Mouse (Mus musculus): Measurements from ENCODE around the gene Csrnp1. TPM values are rescaled to one million over a fixed set of nuclear protein-coding genes. Genes with fewer than 3 reads are reported as not detected.

Csrnp1 gene
- polyA plus RNA-seq, 1 experiment from 2014 or later, result 8.2 TPM

DNA sequence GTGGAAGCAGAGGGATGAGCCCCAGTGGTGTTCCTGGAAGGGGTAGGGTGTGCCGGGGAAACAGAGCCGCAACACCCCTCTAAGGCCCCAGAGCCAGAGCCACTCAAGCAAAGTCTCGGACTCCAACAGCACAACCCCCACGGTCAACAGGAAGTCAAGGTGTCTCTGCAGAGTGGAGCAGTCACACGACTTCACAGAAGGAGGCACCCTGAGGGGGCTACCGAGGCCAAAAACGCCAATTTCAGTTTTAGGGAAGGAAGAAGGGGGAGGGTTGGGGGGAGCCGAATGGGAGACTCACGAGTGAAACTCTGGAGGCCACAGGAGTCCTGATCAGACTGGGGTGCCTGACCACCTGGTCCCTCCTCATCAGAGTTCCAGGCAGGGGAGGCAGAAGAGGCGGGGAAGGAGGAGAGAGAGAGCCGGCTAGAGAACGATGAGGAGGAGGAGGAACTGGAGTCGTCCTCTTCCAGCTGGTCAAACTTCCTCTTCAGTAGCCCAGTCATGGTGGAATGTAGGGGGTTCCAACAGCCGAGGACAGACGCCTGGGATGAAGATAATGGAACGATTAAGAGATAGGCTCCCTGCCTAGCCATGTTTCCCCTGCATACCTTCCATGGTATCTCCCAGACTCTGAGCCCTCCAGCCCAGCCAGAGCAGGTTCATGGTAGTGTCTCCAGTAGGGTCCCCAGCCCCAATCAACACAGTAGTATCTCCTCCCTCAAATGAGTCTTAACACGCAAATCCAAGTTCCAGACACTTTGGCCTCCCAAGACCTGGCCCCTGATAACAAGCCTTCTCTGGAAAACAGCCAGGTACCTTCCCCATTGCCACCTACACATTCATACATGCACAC, 7.5 kb downstream of the Csrnp1 start:
- no peaks in the 10 kb centered on the region for H3K9me3 ChIP-seq (replicated peaks)
- peaks cover 34% of the 10 kb centered on the region for H3K36me3 ChIP-seq
- no peak overlapping the region for H3K4me3 ChIP-seq
- WGBS, result 19% methylated on average over 17 of the region's 17 CpGs
- H3K4me2 ChIP-seq, result peak overlapping the region; percentile 41
- H3K9ac ChIP-seq, result peak overlapping the region; percentile 1; the same call in 1 of the 2 replicates
- H3K27ac ChIP-seq (ENCODE audit: poor library complexity, severe bottlenecking), result peak overlapping the region; percentile 79
- peaks cover 56% of the 10 kb centered on the region for H3K4me1 ChIP-seq (replicated peaks)
- ATAC-seq (ENCODE audit: insufficient number of reproducible peaks, low FRiP score), result no peak
- H3K27me3 ChIP-seq (replicated peaks), result no peaks in the 10 kb centered on the region

GRCm38 (mm10) chr9:119975286-119975685, 9.2 kb downstream of the Csrnp1 start:
- H3K36me3 ChIP-seq, result peaks cover 44% of the 10 kb centered on the region
- no peaks in the 10 kb centered on the region for H3K27me3 ChIP-seq (replicated peaks)
- H3K9ac ChIP-seq, result no peak overlapping the region
- no peaks in the 10 kb centered on the region for H3K9me3 ChIP-seq (replicated peaks)
- H3K4me2 ChIP-seq, result no peak overlapping the region
- no peak overlapping the region for H3K27ac ChIP-seq (ENCODE audit: poor library complexity, severe bottlenecking)
- H3K4me3 ChIP-seq, result no peak overlapping the region
- WGBS, result 90% methylated on average over 4 of the region's 4 CpGs
- ATAC-seq (ENCODE audit: insufficient number of reproducible peaks, low FRiP score), result no peak
- peaks cover 53% of the 10 kb centered on the region for H3K4me1 ChIP-seq (replicated peaks)

- Histone ChIP-seq H3K9ac (no peak overlapping the region), H3K4me3 (no peak overlapping the region), H3K27me3 (replicated peaks) (no peaks in the 10 kb centered on the region), H3K27ac (ENCODE audit: poor library complexity, severe bottlenecking) (no peak overlapping the region), H3K4me1 (replicated peaks) (peaks cover 53% of the 10 kb centered on the region), H3K36me3 (peaks cover 44% of the 10 kb centered on the region), H3K4me2 (no peak overlapping the region), H3K9me3 (replicated peaks) (no peaks in the 10 kb centered on the region)
- 76% methylated on average over 5 of the region's 5 CpGs for WGBS
- ATAC-seq (ENCODE audit: insufficient number of reproducible peaks, low FRiP score), result no peak
These were observed 9.8 kb downstream of the Csrnp1 start for GRCm38 (mm10) chr9:119974609-119975008.

DNA sequence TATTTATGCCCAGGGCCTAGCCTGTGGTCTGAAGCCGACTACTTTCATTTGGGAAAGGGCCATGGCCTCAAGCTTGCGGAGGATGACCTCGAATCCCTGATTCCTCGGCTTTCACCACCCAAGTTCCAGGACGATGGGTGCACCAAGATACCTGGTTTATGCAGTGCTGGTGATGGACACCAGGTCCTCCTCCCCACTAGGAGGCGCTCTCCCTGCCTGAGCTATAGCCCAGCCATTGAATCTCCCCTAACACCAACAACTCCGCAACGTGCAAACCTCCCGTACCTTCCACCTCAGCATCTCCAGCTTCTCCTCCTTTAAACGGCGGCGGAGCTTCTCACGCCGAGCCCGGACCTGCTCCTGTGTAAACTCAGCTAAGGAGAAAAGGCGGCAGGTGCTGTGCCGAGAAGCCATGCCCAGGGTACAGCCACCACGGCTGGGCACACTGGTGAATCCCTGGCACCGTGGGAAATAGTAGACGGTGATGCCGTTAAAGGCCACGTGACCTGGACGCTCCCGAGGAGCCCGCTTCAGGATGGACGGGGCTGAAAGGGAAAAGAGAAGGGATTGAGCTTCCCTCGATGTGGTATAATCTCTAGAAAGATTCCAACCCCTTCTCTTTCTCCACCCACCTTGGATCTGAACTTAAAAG, 10.5 kb downstream of the Csrnp1 start:
- no peak overlapping the region for H3K27ac ChIP-seq (ENCODE audit: poor library complexity, severe bottlenecking)
- no peak overlapping the region for H3K4me2 ChIP-seq
- WGBS, result 89% methylated on average over 27 of the region's 27 CpGs
- H3K36me3 ChIP-seq, result peaks cover 44% of the 10 kb centered on the region
- H3K9ac ChIP-seq, result no peak overlapping the region
- H3K27me3 ChIP-seq (replicated peaks), result no peaks in the 10 kb centered on the region
- ATAC-seq (ENCODE audit: insufficient number of reproducible peaks, low FRiP score), result no peak
- no peak overlapping the region for H3K4me3 ChIP-seq
- peaks cover 52% of the 10 kb centered on the region for H3K4me1 ChIP-seq (replicated peaks)
- no peaks in the 10 kb centered on the region for H3K9me3 ChIP-seq (replicated peaks)

DNA sequence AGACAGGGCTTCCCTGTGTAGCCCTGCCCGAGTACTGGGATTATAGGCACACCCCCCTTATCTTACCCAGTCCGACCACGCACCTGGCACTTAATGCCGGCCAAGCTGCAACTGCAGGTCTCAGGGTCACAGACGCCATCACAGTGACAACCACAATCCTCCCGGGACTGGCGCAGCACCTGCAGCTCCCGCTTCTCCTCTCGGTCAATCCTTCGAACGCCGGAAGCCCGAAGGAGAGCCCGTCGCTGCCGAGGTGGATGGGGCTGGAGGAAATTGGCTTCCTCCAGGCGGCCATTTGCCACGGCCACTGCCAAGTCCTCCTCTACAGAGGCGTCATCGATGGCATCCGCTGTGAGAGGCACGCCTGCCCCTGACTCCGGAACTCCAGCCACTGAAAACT, 11.2 kb downstream of the Csrnp1 start:
- Histone ChIP-seq H3K9me3 (replicated peaks) (no peaks in the 10 kb centered on the region), H3K27ac (ENCODE audit: poor library complexity, severe bottlenecking) (no peak overlapping the region), H3K4me3 (no peak overlapping the region), H3K4me2 (no peak overlapping the region), H3K9ac (no peak overlapping the region), H3K36me3 (peaks cover 44% of the 10 kb centered on the region), H3K4me1 (replicated peaks) (peaks cover 46% of the 10 kb centered on the region), H3K27me3 (replicated peaks) (no peaks in the 10 kb centered on the region)
- ATAC-seq (ENCODE audit: insufficient number of reproducible peaks, low FRiP score), result no peak
- 92% methylated on average over 23 of the region's 23 CpGs for WGBS

DNA sequence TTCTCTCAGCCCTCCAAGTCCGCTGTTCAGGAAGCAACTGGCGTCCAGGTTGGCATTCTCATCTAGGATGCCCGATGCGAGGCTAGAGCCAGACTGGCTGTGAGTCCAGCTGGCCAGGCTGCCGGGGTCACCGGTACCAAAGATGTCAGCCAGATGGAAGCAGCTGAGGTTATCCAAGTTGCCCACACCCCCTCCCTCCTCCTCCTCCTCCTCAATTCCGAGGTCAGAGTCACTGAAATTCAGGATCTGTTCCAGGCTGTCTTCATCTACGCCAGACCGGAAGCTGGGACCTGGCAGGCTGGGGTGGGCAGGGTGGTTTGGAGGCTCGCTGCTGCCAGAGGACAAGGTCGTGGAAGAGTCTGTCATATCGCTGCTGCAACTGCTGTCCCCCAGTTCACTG, 11.9 kb downstream of the Csrnp1 start:
- Histone ChIP-seq H3K9ac (no peak overlapping the region), H3K9me3 (replicated peaks) (no peaks in the 10 kb centered on the region), H3K27me3 (replicated peaks) (no peaks in the 10 kb centered on the region), H3K36me3 (peaks cover 44% of the 10 kb centered on the region), H3K27ac (ENCODE audit: poor library complexity, severe bottlenecking) (no peak overlapping the region), H3K4me2 (no peak overlapping the region), H3K4me3 (no peak overlapping the region), H3K4me1 (replicated peaks) (peaks cover 39% of the 10 kb centered on the region)
- ATAC-seq (ENCODE audit: insufficient number of reproducible peaks, low FRiP score), result no peak
- WGBS, result 85% methylated on average over 12 of the region's 12 CpGs

DNA sequence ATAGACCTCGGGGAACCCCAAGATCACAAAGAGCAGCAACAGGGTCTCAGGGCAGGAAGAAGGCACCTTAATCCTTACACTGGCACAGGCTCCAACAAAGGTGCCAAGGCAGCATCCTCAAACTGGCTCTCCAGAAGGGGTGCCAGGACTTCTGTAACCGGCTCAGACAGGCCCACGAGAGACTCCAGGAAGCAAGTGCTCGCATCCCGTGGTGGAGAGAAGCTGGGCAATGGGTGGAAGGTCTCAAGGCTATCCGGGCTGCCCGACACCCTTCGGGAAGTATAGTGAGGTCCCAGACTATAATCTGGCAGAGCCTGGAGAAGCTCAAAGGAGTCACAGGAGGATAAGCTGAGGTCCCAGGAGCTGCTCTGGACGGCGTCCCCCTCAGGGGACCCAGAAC, 12.3 kb downstream of the Csrnp1 start:
- Histone ChIP-seq H3K4me1 (replicated peaks) (peaks cover 35% of the 10 kb centered on the region), H3K27ac (ENCODE audit: poor library complexity, severe bottlenecking) (no peak overlapping the region), H3K9me3 (replicated peaks) (no peaks in the 10 kb centered on the region), H3K4me3 (no peak overlapping the region), H3K9ac (no peak overlapping the region), H3K4me2 (no peak overlapping the region), H3K27me3 (replicated peaks) (no peaks in the 10 kb centered on the region), H3K36me3 (peaks cover 44% of the 10 kb centered on the region)
- no peak for ATAC-seq (ENCODE audit: insufficient number of reproducible peaks, low FRiP score)
- 87% methylated on average over 10 of the region's 10 CpGs for WGBS

DNA sequence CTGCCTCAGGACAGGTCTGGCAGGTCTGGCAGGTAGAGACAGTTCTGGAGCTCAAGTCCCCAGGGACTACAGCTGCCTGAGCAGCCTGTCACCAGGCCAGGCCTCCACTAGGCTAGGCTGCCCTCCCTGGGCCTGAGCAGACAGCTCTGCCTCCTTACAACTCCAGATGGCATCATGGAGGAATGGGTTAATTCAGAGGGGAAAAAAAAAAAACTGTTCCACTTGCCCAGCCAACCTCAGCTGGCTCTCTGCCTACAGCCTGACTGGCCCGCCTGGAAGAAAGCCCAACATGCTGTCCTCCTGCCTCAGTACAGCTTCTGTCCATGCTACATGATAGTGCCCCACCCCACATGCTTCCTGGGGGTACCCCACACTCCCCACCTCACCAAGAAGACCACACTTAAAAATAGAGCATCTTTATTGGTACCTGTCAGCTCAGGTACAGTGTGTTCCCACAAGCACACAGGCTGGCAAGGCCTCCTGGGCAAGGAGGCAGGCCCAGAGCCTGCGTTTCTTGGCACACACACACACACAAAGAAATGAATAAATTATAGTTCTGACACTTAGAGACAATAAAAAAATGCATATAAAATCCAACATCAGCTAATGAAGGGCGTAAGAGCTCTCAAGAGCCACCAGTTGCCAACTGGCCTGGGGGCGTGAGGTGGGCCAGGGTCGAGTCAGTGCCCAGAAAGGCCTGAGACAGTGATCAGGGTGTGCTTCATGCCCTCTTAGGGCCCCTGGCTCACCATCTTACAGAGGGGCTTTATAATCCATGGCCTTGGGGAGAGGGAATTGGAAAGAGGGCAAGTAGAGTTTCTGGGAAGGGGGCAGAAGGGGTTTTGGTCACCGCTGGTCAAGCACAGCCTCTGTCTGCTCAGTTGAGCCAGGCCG, 13.4 kb downstream of the Csrnp1 start:
- H3K27me3 ChIP-seq (replicated peaks), result no peaks in the 10 kb centered on the region
- H3K9ac ChIP-seq, result no peak overlapping the region
- ATAC-seq (ENCODE audit: insufficient number of reproducible peaks, low FRiP score), result no peak
- peaks cover 44% of the 10 kb centered on the region for H3K36me3 ChIP-seq
- H3K4me1 ChIP-seq (replicated peaks), result peaks cover 26% of the 10 kb centered on the region
- H3K27ac ChIP-seq (ENCODE audit: poor library complexity, severe bottlenecking), result peak overlapping the region; percentile 56; the same call in 1 of the 2 replicates
- H3K4me3 ChIP-seq, result no peak overlapping the region
- no peaks in the 10 kb centered on the region for H3K9me3 ChIP-seq (replicated peaks)
- H3K4me2 ChIP-seq, result no peak overlapping the region
- 81% methylated on average over 7 of the region's 7 CpGs for WGBS

DNA sequence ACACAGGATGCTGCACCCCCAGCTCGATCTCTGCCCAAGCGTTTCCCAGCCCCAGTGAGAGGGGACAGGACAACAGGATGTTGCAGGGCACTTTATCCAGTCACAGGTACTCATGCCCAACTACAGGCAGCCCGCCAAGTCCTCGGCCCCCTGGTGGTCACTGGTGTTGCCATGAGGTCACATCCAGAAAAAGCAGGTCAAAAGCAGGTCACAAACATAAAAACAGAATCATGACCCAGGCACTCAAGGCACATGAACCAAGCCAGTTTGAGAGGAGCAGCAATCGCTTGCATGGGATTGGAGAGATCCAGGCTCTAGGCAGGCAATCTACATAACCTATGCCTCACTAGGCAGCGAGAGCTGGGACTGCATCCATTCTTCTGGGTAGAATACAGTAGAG, 14.2 kb downstream of the Csrnp1 start:
- Histone ChIP-seq H3K36me3 (peaks cover 43% of the 10 kb centered on the region), H3K4me3 (no peak overlapping the region), H3K9me3 (replicated peaks) (no peaks in the 10 kb centered on the region), H3K9ac (peak overlapping the region; percentile 39; the same call in 1 of the 2 replicates), H3K27ac (ENCODE audit: poor library complexity, severe bottlenecking) (peak overlapping the region; percentile 56), H3K4me1 (replicated peaks) (peaks cover 26% of the 10 kb centered on the region), H3K4me2 (no peak overlapping the region), H3K27me3 (replicated peaks) (no peaks in the 10 kb centered on the region)
- WGBS, result 32% methylated on average over 6 of the region's 6 CpGs
- no peak for ATAC-seq (ENCODE audit: insufficient number of reproducible peaks, low FRiP score)

GRCm38 (mm10) chr9:119969811-119970210, 14.6 kb downstream of the Csrnp1 start:
- Histone ChIP-seq H3K9ac (no peak overlapping the region), H3K27me3 (replicated peaks) (no peaks in the 10 kb centered on the region), H3K36me3 (peaks cover 39% of the 10 kb centered on the region), H3K4me2 (no peak overlapping the region), H3K4me3 (no peak overlapping the region), H3K9me3 (replicated peaks) (no peaks in the 10 kb centered on the region), H3K27ac (ENCODE audit: poor library complexity, severe bottlenecking) (peak overlapping the region; percentile 48; the same call in 1 of the 2 replicates), H3K4me1 (replicated peaks) (peaks cover 26% of the 10 kb centered on the region)
- 80% methylated on average over 7 of the region's 7 CpGs for WGBS
- ATAC-seq (ENCODE audit: insufficient number of reproducible peaks, low FRiP score), result no peak

All from heart, embryonic 12.5 days (tissue).